7 mouse cellular contexts compared by ENCODE assay signal in the genomic region with DNA sequence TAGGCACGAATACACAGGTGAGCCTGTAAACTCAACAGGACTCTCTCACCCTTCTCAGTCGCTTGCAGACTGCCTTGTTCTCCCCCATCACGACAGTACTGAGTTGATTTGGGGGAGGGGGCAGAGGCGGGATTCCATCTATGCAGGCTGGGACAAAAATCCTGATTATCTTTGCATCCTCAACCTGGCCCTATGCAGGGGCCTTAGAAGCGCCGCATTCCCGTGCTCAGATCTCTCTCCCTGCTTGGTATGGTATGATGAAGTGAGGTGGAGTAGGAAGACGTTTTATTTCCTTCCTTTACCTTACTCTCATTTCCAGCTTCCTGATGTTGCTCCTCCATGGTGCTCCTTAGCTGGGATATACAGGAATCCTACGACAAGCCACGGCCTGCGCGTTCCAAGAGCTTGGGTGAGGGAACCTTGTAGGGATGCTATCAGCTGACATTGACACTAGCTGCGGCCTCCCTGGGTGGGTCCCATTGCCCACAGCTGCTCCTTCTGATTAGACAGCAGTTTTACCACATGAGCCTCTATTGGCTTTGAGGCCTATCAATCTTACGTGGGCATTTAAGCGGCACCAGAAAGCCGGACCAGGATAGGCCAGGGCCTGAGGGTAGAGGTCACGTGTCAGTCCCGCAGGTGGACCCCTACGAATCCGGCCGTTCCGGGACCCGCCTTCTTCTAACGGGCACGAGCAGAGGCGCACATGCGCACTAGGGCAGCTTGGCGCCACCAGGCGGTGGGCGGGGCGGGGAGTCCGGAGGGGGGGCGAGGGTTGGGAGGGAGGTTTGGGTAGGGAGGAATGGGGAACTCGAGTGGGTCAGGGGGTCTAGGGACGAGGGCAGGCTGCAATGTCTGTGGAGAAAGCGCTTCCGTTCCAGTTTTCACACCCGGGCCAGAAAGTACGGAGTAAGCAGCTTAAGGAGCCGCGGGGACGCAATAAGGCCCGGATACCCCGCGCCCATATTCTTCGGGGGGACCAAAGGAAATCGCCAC. TPM values are rescaled to one million over a fixed set of nuclear protein-coding genes. Genes with fewer than 3 reads are reported as not detected.
DNase-seq lines count a peak whose midpoint lies in the region; ATAC-seq and TF ChIP-seq lines count a peak whose summit lies in the region.

TSS of gene Snx32 (minus strand) at position 508 of the 996 bp plus-strand sequence.

- DNase-seq in adrenal gland, postnatal 25 days = peak; percentile 98
- peak; percentile 100 for DNase-seq in heart, adult 11 months
- peak; percentile 96 for DNase-seq in kidney, adult 18-20 months
- peak; percentile 98 for DNase-seq in spleen, adult 2 months (ENCODE audit: low read depth in 1 of 2, low spot score in 2 of 2)

- no peaks in the 10 kb centered on the region for H3K9me3 ChIP-seq in embryonic facial prominence, embryonic 12.5 days
- peaks cover 28% of the 10 kb centered on the region for H3K9me3 ChIP-seq in limb, embryonic 12.5 days
- no peaks in the 10 kb centered on the region for H3K9me3 ChIP-seq in midbrain, embryonic 15.5 days

- H3K27me3 ChIP-seq in embryonic facial prominence, embryonic 12.5 days = no peaks in the 10 kb centered on the region
- no peaks in the 10 kb centered on the region for H3K27me3 ChIP-seq in limb, embryonic 12.5 days
- no peaks in the 10 kb centered on the region for H3K27me3 ChIP-seq in midbrain, embryonic 15.5 days (replicated peaks)
- H3K27me3 ChIP-seq in spleen, adult 2 months (ENCODE audit: control insufficient read depth, insufficient read depth, low read length) = no peaks in the 10 kb centered on the region

- H3K4me2 ChIP-seq in embryonic facial prominence, embryonic 12.5 days (replicated peaks) = peak within 1 kb of the TSS; percentile 64
- H3K4me2 ChIP-seq in limb, embryonic 12.5 days = peak within 1 kb of the TSS; percentile 63
- peak within 1 kb of the TSS; percentile 86 for H3K4me2 ChIP-seq in midbrain, embryonic 15.5 days

- TF ChIP-seq CTCF in spleen, adult 2 months (IDR thresholded peaks at IDR 0.05; ENCODE audit: extremely low read depth, insufficient read depth, insufficient read length, insufficient replicate concordance) = no peak

- ATAC-seq in embryonic facial prominence, embryonic 12.5 days (ENCODE audit: insufficient number of reproducible peaks, insufficient read depth, low FRiP score, low TSS enrichment) = peak; percentile 97
- peak; percentile 99 for ATAC-seq in limb, embryonic 12.5 days (ENCODE audit: insufficient number of reproducible peaks, insufficient read depth, low FRiP score, low TSS enrichment, low read depth)
- ATAC-seq in midbrain, embryonic 15.5 days (replicated peaks) = peak; percentile 99

- no peaks in the 10 kb centered on the region for H3K36me3 ChIP-seq in embryonic facial prominence, embryonic 12.5 days
- H3K36me3 ChIP-seq in limb, embryonic 12.5 days = no peaks in the 10 kb centered on the region
- H3K36me3 ChIP-seq in midbrain, embryonic 15.5 days (replicated peaks) = no peaks in the 10 kb centered on the region
- no peaks in the 10 kb centered on the region for H3K36me3 ChIP-seq in spleen, adult 2 months (ENCODE audit: control insufficient read depth, insufficient read depth, low read length)

- H3K4me3 ChIP-seq in embryonic facial prominence, embryonic 12.5 days = peak within 1 kb of the TSS; percentile 40
- H3K4me3 ChIP-seq in limb, embryonic 12.5 days (replicated peaks) = peak within 1 kb of the TSS; percentile 45
- peak within 1 kb of the TSS; percentile 59 for H3K4me3 ChIP-seq in midbrain, embryonic 15.5 days
- H3K4me3 ChIP-seq in spleen, adult 2 months (ENCODE audit: extremely low read depth, insufficient read depth, insufficient read length) = peak within 1 kb of the TSS; percentile 65

- H3K27ac ChIP-seq in embryonic facial prominence, embryonic 12.5 days = no peak within 1 kb of the TSS; the same call in 1 of the 2 replicates
- no peak within 1 kb of the TSS for H3K27ac ChIP-seq in limb, embryonic 12.5 days
- peak within 1 kb of the TSS; percentile 81 for H3K27ac ChIP-seq in midbrain, embryonic 15.5 days
- H3K27ac ChIP-seq in spleen, adult 2 months (ENCODE audit: insufficient read depth, low read length) = peak within 1 kb of the TSS; percentile 50

- peak within 1 kb of the TSS; percentile 46 for H3K9ac ChIP-seq in embryonic facial prominence, embryonic 12.5 days
- peak within 1 kb of the TSS; percentile 50 for H3K9ac ChIP-seq in limb, embryonic 12.5 days (replicated peaks)
- H3K9ac ChIP-seq in midbrain, embryonic 15.5 days = peak within 1 kb of the TSS; percentile 62

- no peaks in the 10 kb centered on the region for H3K4me1 ChIP-seq in embryonic facial prominence, embryonic 12.5 days
- peaks cover 15% of the 10 kb centered on the region for H3K4me1 ChIP-seq in limb, embryonic 12.5 days (replicated peaks)
- peaks cover 28% of the 10 kb centered on the region for H3K4me1 ChIP-seq in midbrain, embryonic 15.5 days
- peaks cover 7% of the 10 kb centered on the region; the same call in 1 of the 2 replicates for H3K4me1 ChIP-seq in spleen, adult 2 months (ENCODE audit: control insufficient read depth, insufficient read depth, insufficient read length)

- 3% methylated on average over 47 of the region's 47 CpGs for WGBS in embryonic facial prominence, embryonic 12.5 days
- WGBS in limb, embryonic 12.5 days = 2% methylated on average over 47 of the region's 47 CpGs
- WGBS in midbrain, embryonic 15.5 days = 3% methylated on average over 47 of the region's 47 CpGs
- 3% methylated on average over 47 of the region's 47 CpGs for WGBS in spleen, adult 2 months

- TF ChIP-seq POLR2A in spleen, adult 2 months (IDR thresholded peaks at IDR 0.05; ENCODE audit: low read depth, low read length) = peak; percentile 11; the same call in 1 of the 2 replicates

RNA-seq across cellular contexts. Expression of gene Snx32, which starts in this region (rescaled TPM):
- 13.1 and 18.4 TPM in 2 replicates for total RNA-seq in adrenal gland, postnatal 25 days (2021)
- polyA plus RNA-seq in embryonic facial prominence, embryonic 12.5 days (2016; fragmentation: Nextera tagmentation; extraction: Ambion mirVana) = 11.9 and 15.2 TPM in 2 replicates
- 9.3 and 10.1 TPM in 2 replicates for polyA plus RNA-seq in limb, embryonic 12.5 days (2016; fragmentation: Nextera tagmentation; extraction: Ambion mirVana)
- polyA plus RNA-seq in midbrain, embryonic 15.5 days (2015; fragmentation: Nextera tagmentation; extraction: Ambion mirVana) = 106 and 111 TPM in 2 replicates
- 10.8 and 12.2 TPM in 2 replicates for polyA plus RNA-seq in spleen, adult 2 months (2012; rRNA removed)

Comparison
In these comparisons a context has a peak if more than half of its experiments do, and no peak if none do; other contexts are left out.
1. H3K27ac ChIP-seq: peak in midbrain, embryonic 15.5 days (single experiment) and spleen, adult 2 months (single experiment); none in embryonic facial prominence, embryonic 12.5 days (single experiment) and limb, embryonic 12.5 days (single experiment).
2. Peak in every context shown above with its lines, with median percentiles within 50 percentile points of each other: DNase-seq, ATAC-seq, H3K4me2 ChIP-seq, H3K4me3 ChIP-seq and H3K9ac ChIP-seq.